ENCODE assay signal across 7 mouse cellular contexts in genomic region chr13:74026215-74026614, GRCm38 (mm10). TPM values are rescaled to one million over a fixed set of nuclear protein-coding genes. Genes with fewer than 3 reads are reported as not detected.
DNase-seq lines count a peak whose midpoint lies in the region; ATAC-seq lines count a peak whose summit lies in the region.

No protein-coding gene starts in this region.

- H3K4me2 ChIP-seq in intestine, embryonic 15.5 days (replicated peaks): no peak overlapping the region
- H3K4me2 ChIP-seq in neural tube, embryonic 15.5 days: no peak overlapping the region

- WGBS in intestine, embryonic 15.5 days: 15% methylated on average over 2 of the region's 2 CpGs
- 13% methylated on average over 2 of the region's 2 CpGs for WGBS in neural tube, embryonic 15.5 days

- no peak overlapping the region for H3K27ac ChIP-seq in intestine, embryonic 15.5 days
- H3K27ac ChIP-seq in neural tube, embryonic 15.5 days (replicated peaks): no peak overlapping the region

- H3K9me3 ChIP-seq in intestine, embryonic 15.5 days: no peaks in the 10 kb centered on the region
- no peaks in the 10 kb centered on the region for H3K9me3 ChIP-seq in neural tube, embryonic 15.5 days (replicated peaks)

- no peak overlapping the region for H3K4me3 ChIP-seq in intestine, embryonic 15.5 days (replicated peaks)
- no peak overlapping the region for H3K4me3 ChIP-seq in neural tube, embryonic 15.5 days (replicated peaks)

- ATAC-seq in cerebellum, adult (ENCODE audit: insufficient number of reproducible peaks, low FRiP score, low TSS enrichment): peak; percentile 62
- ATAC-seq in intestine, embryonic 15.5 days: peak; percentile 77
- ATAC-seq in neural tube, embryonic 15.5 days (ENCODE audit: low FRiP score): 0 out of 2 replicates have a peak, but pooled peaks have one; percentile 48

- no peak overlapping the region for H3K9ac ChIP-seq in intestine, embryonic 15.5 days
- H3K9ac ChIP-seq in neural tube, embryonic 15.5 days (replicated peaks): no peak overlapping the region

- H3K27me3 ChIP-seq in intestine, embryonic 15.5 days (replicated peaks): no peaks in the 10 kb centered on the region
- no peaks in the 10 kb centered on the region for H3K27me3 ChIP-seq in neural tube, embryonic 15.5 days (replicated peaks)

- H3K36me3 ChIP-seq in intestine, embryonic 15.5 days: no peaks in the 10 kb centered on the region
- H3K36me3 ChIP-seq in neural tube, embryonic 15.5 days: peaks cover 14% of the 10 kb centered on the region

- DNase-seq in urinary bladder, postnatal 14 days (ENCODE audit: low spot score): peak; percentile 69
- no peak for DNase-seq in urinary bladder, postnatal 10 days (ENCODE audit: low spot score)
- peak; percentile 26 for DNase-seq in gastrocnemius, postnatal 10 days
- DNase-seq in lung, adult 18-20 months: peak; percentile 52 to 75

- peaks cover 3% of the 10 kb centered on the region; the same call in 1 of the 2 replicates for H3K4me1 ChIP-seq in intestine, embryonic 15.5 days (replicated peaks)
- H3K4me1 ChIP-seq in neural tube, embryonic 15.5 days: no peaks in the 10 kb centered on the region

RNA-seq across cellular contexts. Expression of gene Tppp, which starts 17.0 kb away (rescaled TPM):
- 1 to 10 TPM; 5.5 to 5.8 TPM for total RNA-seq in gastrocnemius, postnatal 10 days (2021)
- 2.1 and 2.3 TPM in 2 replicates for polyA plus RNA-seq in intestine, embryonic 15.5 days (2015; fragmentation: Nextera tagmentation; extraction: Ambion mirVana)
- polyA plus RNA-seq in neural tube, embryonic 15.5 days (2015; fragmentation: Nextera tagmentation; extraction: Ambion mirVana): 11.0 and 12.1 TPM in 2 replicates

RNA-seq across cellular contexts. Expression of gene Cep72, which starts 35.9 kb away (rescaled TPM):
- 1 to 10 TPM; 1.6 to 2.7 TPM for total RNA-seq in gastrocnemius, postnatal 10 days (2021)
- polyA plus RNA-seq in intestine, embryonic 15.5 days (2015; fragmentation: Nextera tagmentation; extraction: Ambion mirVana): 14.1 and 15.2 TPM in 2 replicates
- polyA plus RNA-seq in neural tube, embryonic 15.5 days (2015; fragmentation: Nextera tagmentation; extraction: Ambion mirVana): 7.5 and 7.9 TPM in 2 replicates
